Mouse (Mus musculus) urinary bladder, postnatal 4 days (tissue): ENCODE data around the gene Pdik1l.
A peak's percentile ranks its signal among the peaks of the same experiment; 100 is the strongest.

Source experiments
- DNase-seq, 2 experiments: peaks; one replicate each; pipeline ENCODE4 v3.0.0; 2021 to 2022; ENCODE audit warnings: low spot score in 2 of 2

Gene Pdik1l

DNA sequence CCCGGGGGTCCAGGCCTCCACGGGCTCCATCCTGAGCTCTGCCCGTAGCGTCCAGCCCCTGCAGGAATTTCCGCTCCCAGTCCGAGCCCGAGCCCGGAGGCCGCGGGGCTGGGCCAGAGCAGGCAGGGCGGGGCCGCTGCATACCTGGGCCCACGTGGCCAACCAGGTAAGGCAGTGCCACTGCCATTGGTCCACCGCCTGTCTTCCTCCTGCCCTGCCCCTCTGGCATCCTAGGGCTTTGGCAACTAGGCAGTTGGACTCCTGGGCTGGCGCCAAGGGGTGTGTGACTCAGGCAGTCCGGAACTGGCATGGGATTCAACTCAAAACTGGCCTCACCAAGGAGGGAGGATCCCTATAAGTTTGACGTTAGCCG is 49.4 kb downstream of the Pdik1l start, which contains the start of gene Cnksr1:
TSS of gene Cnksr1 (minus strand) at position 121 of the 373 bp plus-strand sequence.
- DNase-seq: peak; percentile 76 to 85

DNA sequence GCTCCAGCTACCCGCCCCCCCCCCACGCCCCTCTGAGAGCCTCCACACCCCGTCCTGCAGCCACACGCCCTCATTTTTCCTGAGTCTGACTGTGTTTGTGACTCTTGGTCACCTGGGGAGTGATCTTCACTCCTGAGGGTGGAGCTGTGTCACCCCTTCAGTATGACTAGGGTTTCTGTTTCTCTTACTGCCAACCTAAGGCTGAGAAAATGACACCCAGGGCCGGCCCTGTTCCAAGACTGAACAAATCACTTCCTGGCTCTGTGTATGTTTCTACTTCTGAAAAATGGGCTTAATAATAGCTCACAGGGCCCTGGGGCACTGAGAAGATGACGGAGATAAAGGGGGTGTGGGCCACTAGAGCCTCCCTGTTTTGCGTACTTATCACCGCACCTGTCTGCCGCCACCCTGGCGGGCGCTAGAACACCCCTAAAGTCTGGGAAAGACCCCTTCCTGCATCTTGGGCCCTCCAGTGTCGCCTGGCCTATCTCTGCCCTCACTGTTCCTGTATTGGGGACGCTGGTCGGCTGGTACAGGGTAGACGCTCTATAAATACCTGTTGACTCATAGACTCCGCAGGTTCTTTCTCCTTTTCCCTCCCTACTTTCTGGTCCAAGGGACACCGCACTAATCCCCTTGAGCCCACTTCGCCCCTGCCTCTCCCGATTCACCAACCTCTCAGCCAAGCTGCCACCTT is 50.0 kb downstream of the Pdik1l start:
- no peak for DNase-seq

DNA sequence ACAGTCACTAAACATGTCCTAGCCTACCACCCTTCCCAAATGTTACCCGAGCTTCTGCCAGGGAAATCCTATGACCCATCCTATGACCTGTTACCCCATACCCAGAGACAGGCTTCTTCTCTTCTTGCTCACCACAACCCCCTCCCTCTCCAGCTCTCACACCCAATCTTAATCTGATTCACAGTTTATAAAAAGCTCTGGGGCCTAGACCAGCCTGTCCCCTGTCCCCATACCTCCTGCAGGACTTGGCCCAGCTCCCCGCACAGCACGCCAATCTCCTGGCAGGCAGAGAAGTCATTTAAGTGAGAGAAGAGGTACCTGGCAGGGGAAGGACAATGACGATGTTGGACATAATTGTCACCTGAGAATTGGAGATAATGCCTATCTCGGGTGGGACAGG is 52.8 kb downstream of the Pdik1l start:
- DNase-seq: no peak

- no peak for DNase-seq
These were observed 57.3 kb downstream of the Pdik1l start for GRCm38 (mm10) chr4:134230431-134230830.

DNA sequence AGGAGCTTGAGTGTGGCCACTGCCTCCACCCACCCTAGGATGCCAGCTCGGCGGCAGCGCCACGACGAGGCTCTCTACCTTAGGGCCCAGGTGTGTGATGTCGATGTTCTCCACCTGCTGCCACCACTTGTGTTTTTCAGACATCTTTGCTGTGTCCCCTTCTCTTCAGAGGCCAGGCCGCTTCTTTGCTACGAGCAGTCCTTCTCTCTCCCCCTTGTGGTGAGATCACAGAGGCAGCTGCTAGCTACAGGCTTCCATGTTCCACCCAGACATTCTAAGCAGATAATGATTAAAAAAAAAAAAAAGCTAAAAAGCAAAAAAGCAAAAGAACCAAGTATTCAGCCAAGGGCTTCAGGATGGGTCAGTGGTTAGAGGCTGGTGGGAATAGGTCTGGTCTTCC is 60.5 kb downstream of the Pdik1l start, which contains the start of gene Catsper4:
TSS of gene Catsper4 (minus strand) at position 190 of the 400 bp plus-strand sequence.
- no peak for DNase-seq
